Mouse (Mus musculus) CH12.LX (cell line): Measurements from ENCODE around the gene Hic1. TPM values are rescaled to one million over a fixed set of nuclear protein-coding genes. Genes with fewer than 3 reads are reported as not detected.
A peak's percentile ranks its signal among the peaks of the same experiment; 100 is the strongest.
"Not testable (repeated sequence)": the region's sequence is repeated elsewhere in the genome, so short reads cannot be mapped to it uniquely, and the experiment has no call there.

Experiments
- DNase-seq: peaks from one replicate; pipeline ENCODE4 v3.0.0-alpha.2; 2013; ENCODE audit errors: extremely low read depth
- H3K27ac ChIP-seq: 2 replicates; pipeline ENCODE4 v1.5.1; 2012; ENCODE audit warnings: low read depth, mild to moderate bottlenecking, control low read depth, moderate library complexity; ENCODE audit not compliant: insufficient read depth
- H3K27me3 ChIP-seq: replicated peaks from 2 replicates; pipeline ENCODE3; 2012; ENCODE audit warnings: inconsistent platforms
- H3K36me3 ChIP-seq, 2 experiments: replicated peaks in 1 of 2; 2 replicates each; pipeline versions ENCODE3 to v1.6.1; 2012; ENCODE audit warnings: inconsistent platforms in 1 of 2, low read length in 1 of 2, mild to moderate bottlenecking in 1 of 2, mixed read lengths in 1 of 2, moderate library complexity in 1 of 2; ENCODE audit not compliant: control insufficient read depth in 1 of 2, insufficient read depth in 1 of 2
- H3K4me1 ChIP-seq, 2 experiments: 2 replicates each; pipeline ENCODE4 v1.6.1; 2012; ENCODE audit warnings: inconsistent platforms in 1 of 2, moderate library complexity in 1 of 2; ENCODE audit not compliant: insufficient read depth in 2 of 2, control insufficient read depth in 1 of 2
- H3K4me2 ChIP-seq: 2 replicates; pipeline ENCODE4 v1.6.1; 2012; ENCODE audit warnings: low read depth, mild to moderate bottlenecking, control low read depth; ENCODE audit not compliant: poor library complexity, insufficient read depth, severe bottlenecking
- H3K4me3 ChIP-seq, 3 experiments: fragments of 150-350 bp in 1 of 3; sonication (generic) in 1 of 3; replicated peaks in 1 of 3; 2 replicates each; pipeline versions ENCODE3 to v1.5.1; 2011 to 2012; ENCODE audit warnings: low read depth in 2 of 3, low read length in 2 of 3, mild to moderate bottlenecking in 2 of 3, moderate library complexity in 2 of 3, control low read depth in 1 of 3, improper control_type of control experiment in 1 of 3, inconsistent platforms in 1 of 3, mixed read lengths in 1 of 3; ENCODE audit not compliant: poor library complexity in 1 of 3
- H3K79me2 ChIP-seq: replicated peaks from 2 replicates; pipeline ENCODE4 v1.6.1; 2012; ENCODE audit warnings: mild to moderate bottlenecking, moderate library complexity; ENCODE audit not compliant: control insufficient read depth, poor library complexity, insufficient read depth, severe bottlenecking; ENCODE audit errors: extremely low read depth
- H3K9ac ChIP-seq: 2 replicates; pipeline ENCODE4 v1.6.1; 2012; ENCODE audit warnings: low read depth, mild to moderate bottlenecking, control low read depth, moderate library complexity; ENCODE audit not compliant: insufficient read depth
- H3K9me3 ChIP-seq: replicated peaks from 2 replicates; pipeline ENCODE3; 2012; ENCODE audit warnings: low read length, inconsistent platforms, mixed read lengths
- BHLHE40 ChIP-seq: IDR thresholded peaks from 2 replicates; pipeline ENCODE4 v1.6.1; 2011; ENCODE audit warnings: mild to moderate bottlenecking, low read depth, low read length, improper control_type of control experiment
- CHD1 ChIP-seq: IDR thresholded peaks from 2 replicates; pipeline ENCODE4 v1.6.1; 2012; ENCODE audit warnings: low read depth, low read length, improper control_type of control experiment, inconsistent platforms
- E2F4 ChIP-seq: IDR thresholded peaks from 2 replicates; pipeline ENCODE4 v1.6.1; 2011; ENCODE audit warnings: low read depth, low read length, improper control_type of control experiment; ENCODE audit not compliant: insufficient replicate concordance
- GABPA ChIP-seq: IDR thresholded peaks from 2 replicates; pipeline ENCODE4 v1.6.1; 2012; ENCODE audit warnings: low read depth, low read length, improper control_type of control experiment, inconsistent platforms; ENCODE audit not compliant: insufficient replicate concordance
- IRF4 ChIP-seq: IDR thresholded peaks from 2 replicates; pipeline ENCODE4 v1.6.1; 2014; ENCODE audit warnings: low read depth, mild to moderate bottlenecking, inconsistent platforms, low read length, improper control_type of control experiment
- JUN ChIP-seq: IDR thresholded peaks from 2 replicates; pipeline ENCODE4 v1.6.1; 2011; ENCODE audit warnings: low read depth, mild to moderate bottlenecking, low read length, improper control_type of control experiment, moderate library complexity; ENCODE audit not compliant: insufficient read depth
- KAT2A ChIP-seq: IDR thresholded peaks from 2 replicates; pipeline ENCODE4 v1.6.1; 2012; ENCODE audit warnings: low read length, improper control_type of control experiment, inconsistent platforms; ENCODE audit not compliant: insufficient replicate concordance
- MAX ChIP-seq: IDR thresholded peaks from 2 replicates; pipeline ENCODE4 v1.6.1; 2011; ENCODE audit warnings: low read length, improper control_type of control experiment
- NRF1 ChIP-seq: IDR thresholded peaks from 2 replicates; pipeline ENCODE4 v1.6.1; 2014; ENCODE audit warnings: low read depth, mild to moderate bottlenecking, inconsistent platforms, low read length, improper control_type of control experiment, moderate library complexity
- PAX5 ChIP-seq: IDR thresholded peaks from 2 replicates; pipeline ENCODE4 v1.6.1; 2012; ENCODE audit warnings: low read length, inconsistent platforms, mixed read lengths
- RAD21 ChIP-seq: IDR thresholded peaks from 2 replicates; pipeline ENCODE4 v1.6.1; 2011; ENCODE audit warnings: low read depth, mild to moderate bottlenecking, low read length, improper control_type of control experiment, moderate library complexity
- TBP ChIP-seq: conservative IDR thresholded peaks from 2 replicates; pipeline ENCODE4 v1.6.1; 2011; ENCODE audit warnings: low read depth, low read length, improper control_type of control experiment
- TCF12 ChIP-seq: IDR thresholded peaks from 2 replicates; pipeline ENCODE4 v1.6.1; 2014; ENCODE audit warnings: low read depth, mild to moderate bottlenecking, inconsistent platforms, low read length, improper control_type of control experiment
- UBTF ChIP-seq: IDR thresholded peaks from 2 replicates; pipeline ENCODE4 v1.6.1; 2012; ENCODE audit warnings: low read depth, mild to moderate bottlenecking, inconsistent platforms, low read length, improper control_type of control experiment, moderate library complexity
- USF1 ChIP-seq: IDR thresholded peaks from 2 replicates; pipeline ENCODE4 v1.6.1; 2014; ENCODE audit warnings: low read depth, mild to moderate bottlenecking, inconsistent platforms, low read length, improper control_type of control experiment
- ZMIZ1 ChIP-seq: IDR thresholded peaks from 2 replicates; pipeline ENCODE4 v1.6.1; 2012; ENCODE audit warnings: low read depth, mild to moderate bottlenecking, inconsistent platforms, low read length, improper control_type of control experiment
- ZNF384 ChIP-seq: IDR thresholded peaks from 2 replicates; pipeline ENCODE4 v1.6.1; 2012; ENCODE audit warnings: low read depth, low read length, improper control_type of control experiment, inconsistent platforms
- dilution Hi-C: fragments of 300-500 bp; cut with MboI; formaldehyde crosslinking; loops from 2 replicates; pipeline ENCODE4 v1.14.3; 2020; ENCODE audit warnings: low sequenced_read_pairs; ENCODE audit not compliant: extremely low pct_unique_long_range_greater_than_20kb, extremely low pct_ligation_motif_present
- in situ Hi-C: fragments of 300-500 bp; cut with MboI; formaldehyde crosslinking; loops from 3 replicates; pipeline ENCODE4 v1.14.3; 2019; ENCODE audit warnings: low sequenced_read_pairs, low pct_ligation_motif_present, low pct_unique_long_range_greater_than_20kb, mixed read lengths
- polyA plus RNA-seq: library from polyadenylated mRNA; unstranded; fragments of >175 nt; gene quantifications from 2 replicates; pipeline ENCODE4 v1.2.1, GENCODE M21; 2012; ENCODE audit warnings: low read depth; ENCODE audit not compliant: insufficient read length
- total RNA-seq, 2 experiments: library from RNA; depleted of rRNA; stranded (reverse); fragments of 300-350 nt in 1 of 2; fragments of >200 nt in 1 of 2; gene quantifications; 2 replicates each; pipeline ENCODE4 v1.2.3; 2012 to 2014

The Hic1 gene
- total and polyA plus RNA-seq, 3 experiments = 2.9 to 6.4 (median 5.7) TPM

DNA sequence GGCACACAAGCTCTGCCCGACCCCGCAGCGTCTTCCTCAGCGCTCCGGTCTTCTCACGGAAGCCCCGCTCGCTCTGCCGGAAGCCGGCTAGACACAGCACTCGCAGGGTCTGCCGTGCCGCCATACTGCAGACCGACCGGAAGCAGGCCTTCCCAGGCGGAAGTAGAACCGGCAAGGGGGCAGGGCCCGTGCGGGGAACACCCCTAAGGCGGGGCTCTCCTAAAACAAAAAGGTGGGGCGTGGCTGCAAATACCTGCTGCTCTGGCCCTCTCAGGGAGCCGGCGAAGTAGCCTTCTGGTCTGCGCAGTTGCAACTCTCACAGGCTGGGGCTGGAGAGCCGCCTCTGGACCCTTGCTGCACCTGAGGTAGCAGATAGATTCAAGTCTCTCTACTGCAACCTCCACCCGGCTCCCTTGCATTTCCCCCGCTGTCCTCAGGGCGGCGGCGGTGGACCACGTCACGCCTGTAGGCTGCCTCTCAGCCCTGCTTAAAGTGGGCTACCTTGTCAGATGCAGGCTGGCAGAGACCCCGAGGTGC lies 9.4 kb upstream of the Hic1 start, which contains the start of gene Ovca2 (continued):
- TF ChIP-seq TBP (peak; percentile 80), JUN (no peak), PAX5 (no peak), ZMIZ1 (peak; percentile 88), IRF4 (no peak), CHD1 (no peak), RAD21 (peak; percentile 87)
- TF ChIP-seq, all 38 proteins: peak for 16

DNA sequence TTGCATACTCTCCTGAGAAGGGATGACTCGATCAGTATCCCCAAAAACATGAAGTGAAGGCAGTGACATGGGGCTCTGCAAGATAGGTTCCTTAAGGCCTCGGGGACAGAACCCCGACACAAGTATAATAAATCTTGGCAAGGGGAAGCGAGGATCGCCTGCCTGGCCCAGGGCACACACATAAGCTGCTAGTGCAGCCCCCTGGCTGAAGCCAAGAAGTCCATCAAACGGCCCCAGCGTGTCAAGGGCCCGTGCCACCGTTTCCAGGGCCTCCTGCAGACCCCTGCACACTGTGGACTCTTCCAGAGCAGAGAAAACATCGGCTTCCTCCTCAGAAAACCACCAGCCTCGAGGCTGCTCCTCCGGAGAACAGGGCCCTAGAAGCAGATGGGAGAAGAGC lies 8.7 kb upstream of the Hic1 start:
- Histone ChIP-seq H3K9ac (peak overlapping the region; percentile 86), H3K9me3 (no peaks in the 10 kb centered on the region), H3K4me2 (peak overlapping the region; percentile 89), H3K4me1 (peaks cover 9 to 25% of the 10 kb centered on the region in 2 experiments; a peak in 3 of 4 replicates), H3K27ac (no peak overlapping the region), H3K79me2 (peaks cover 9% of the 10 kb centered on the region), H3K27me3 (peaks cover 10% of the 10 kb centered on the region), H3K36me3 (peaks cover 48 to 69% of the 10 kb centered on the region in 2 experiments), H3K4me3 (peak overlapping the region; percentile 68 to 92 (median 74))
- TF ChIP-seq BHLHE40 = no peak
- no peak for TF ChIP-seq KAT2A
- TF ChIP-seq NRF1 = no peak
- TF ChIP-seq TCF12 = no peak
- no peak for TF ChIP-seq USF1
- TF ChIP-seq ZNF384 = no peak
- no peak for TF ChIP-seq GABPA
- TF ChIP-seq UBTF = no peak
- TF ChIP-seq E2F4 = no peak
- TF ChIP-seq MAX = no peak
- in situ Hi-C loops = no loop called here
- DNase-seq = no peak
- dilution Hi-C loops = no loop called here

DNA sequence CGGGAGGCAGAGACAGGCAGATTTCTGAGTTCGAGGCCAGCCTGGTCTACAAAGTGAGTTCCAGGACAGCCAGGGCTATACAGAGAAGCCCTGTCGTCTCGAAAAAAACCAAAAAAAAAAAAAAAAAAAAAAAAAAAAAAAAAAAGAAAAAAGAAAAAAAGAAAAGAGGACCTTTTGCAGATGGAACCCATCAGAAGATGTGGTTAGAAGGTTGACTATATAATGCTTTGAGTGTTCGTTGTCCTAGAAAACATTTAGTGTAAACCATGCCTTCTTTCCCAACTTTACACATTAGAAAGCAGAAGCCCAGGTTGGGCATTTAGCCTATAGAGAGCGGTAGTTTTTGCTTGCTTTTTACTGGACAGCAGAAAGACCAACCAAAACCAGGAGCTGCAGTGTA lies 5.3 kb upstream of the Hic1 start:
- peaks cover 35% of the 10 kb centered on the region for H3K27me3 ChIP-seq
- H3K9me3 ChIP-seq, DNase-seq, H3K4me2 ChIP-seq, H3K4me3 ChIP-seq, H3K9ac ChIP-seq, H3K79me2 ChIP-seq, dilution Hi-C loops, H3K27ac ChIP-seq: not testable (repeated sequence)
- TF ChIP-seq ZNF384 = peak; percentile 64; the same call in 1 of the 2 replicates
- peaks cover 19 to 53% of the 10 kb centered on the region in 2 experiments for H3K4me1 ChIP-seq
- H3K36me3 ChIP-seq = peaks cover 16 to 34% of the 10 kb centered on the region in 2 experiments
- in situ Hi-C loops = loop anchor here (25.0 kb wide), 1 partner anchor 537 kb away; the partner anchor contains the start of gene Cluh
